Mouse (Mus musculus) C2C12 (cell line): ENCODE measurements at regions not wholly inside any gene's neighbourhood (a gene's known extent, or its start where the extent isn't known, plus 50 kb on each side); places are given as distances from the start of the nearest gene placed in this dataset.

ENCODE experiments used
- CEBPB ChIP-seq: IDR thresholded peaks from one replicate; pipeline ENCODE4 v1.6.1; 2011; ENCODE audit warnings: low read depth, mild to moderate bottlenecking, control low read depth, moderate library complexity
- CTCF ChIP-seq: IDR thresholded peaks from one replicate; pipeline ENCODE4 v1.5.1; 2011; ENCODE audit not compliant: control insufficient read depth, insufficient read depth, insufficient read length
- FOSL1 ChIP-seq: IDR thresholded peaks from one replicate; pipeline ENCODE4 v1.8.0; 2011; ENCODE audit warnings: mild to moderate bottlenecking, low read length; ENCODE audit not compliant: poor library complexity, insufficient read depth, severe bottlenecking
- MAX ChIP-seq: IDR thresholded peaks from one replicate; pipeline ENCODE4 v1.6.1; 2011; ENCODE audit warnings: mild to moderate bottlenecking, control low read depth
- MYOD1 ChIP-seq: IDR thresholded peaks from one replicate; pipeline ENCODE4 v1.6.1; 2011; ENCODE audit warnings: low read depth; ENCODE audit not compliant: control insufficient read depth, insufficient read length
- MYOG ChIP-seq: IDR thresholded peaks from one replicate; pipeline ENCODE4 v1.6.1; 2011; ENCODE audit not compliant: control insufficient read depth, insufficient read length; ENCODE audit errors: extremely low read depth
- USF1 ChIP-seq: IDR thresholded peaks from one replicate; pipeline ENCODE4 v1.6.1; 2011; ENCODE audit warnings: low read depth, mild to moderate bottlenecking, control low read depth, moderate library complexity

DNA sequence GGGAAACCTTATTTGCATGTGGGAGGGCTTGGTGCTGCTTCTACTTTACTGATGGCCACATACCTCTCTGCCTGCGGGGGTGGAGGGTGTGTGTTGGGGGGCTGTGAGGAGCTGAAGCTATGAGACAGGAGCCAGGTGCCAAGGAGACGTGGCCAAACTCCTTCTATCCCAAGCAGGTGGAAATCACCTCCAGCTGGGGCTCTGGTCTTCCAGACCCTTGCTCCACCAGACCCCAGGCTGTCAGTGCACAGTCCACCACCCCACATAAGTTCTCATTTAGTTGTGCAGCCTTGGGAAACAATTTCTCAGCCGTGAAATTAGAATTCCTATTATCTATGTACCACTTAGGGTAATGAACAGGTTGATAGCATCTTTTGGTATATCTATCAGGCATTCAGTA, 2085.8 kb downstream of the 9330182O14Rik start:
- no peak for TF ChIP-seq CTCF
- no peak for TF ChIP-seq MYOG
- TF ChIP-seq MAX = no peak
- no peak for TF ChIP-seq USF1
- no peak for TF ChIP-seq MYOD1
- TF ChIP-seq CEBPB = no peak
- TF ChIP-seq FOSL1 = no peak
